Mouse (Mus musculus) urinary bladder, postnatal 10 days (tissue): Measurements from ENCODE around the gene Kcns1.

Experiments
- DNase-seq: peaks from one replicate; pipeline ENCODE4 v3.0.0; 2022; ENCODE audit warnings: low spot score

Gene Kcns1

DNA sequence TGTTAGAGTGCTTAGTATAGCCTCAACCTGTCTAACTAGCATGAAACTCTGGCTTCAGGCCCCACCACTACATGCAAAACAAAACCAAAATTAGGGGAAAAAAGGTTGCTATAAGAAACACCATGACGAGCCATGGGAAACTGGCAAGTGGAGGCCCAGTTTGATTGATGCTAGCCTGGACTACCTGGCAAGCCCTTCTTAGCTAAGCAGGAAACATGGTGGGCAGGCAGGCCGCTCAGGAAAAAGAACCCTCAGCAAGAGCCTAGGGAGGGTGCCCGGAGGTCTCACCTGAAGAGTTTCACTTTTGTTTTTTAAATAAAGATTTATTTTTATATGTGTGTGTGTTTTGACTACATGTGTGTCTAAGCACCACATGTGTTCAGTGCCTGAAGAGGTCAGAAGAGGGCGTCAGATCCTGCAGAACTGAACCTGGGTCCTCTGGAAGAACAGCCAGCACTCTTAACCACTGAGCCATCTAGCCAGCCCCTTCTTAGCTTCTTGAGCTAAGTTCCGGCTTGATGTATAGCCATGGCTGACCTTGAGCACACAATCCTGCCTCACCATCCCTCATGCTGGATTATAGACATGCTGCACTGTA is 47.6 kb downstream of the Kcns1 start:
- DNase-seq: no peak

GRCm38 (mm10) chr2:164119503-164119902 is 51.4 kb downstream of the Kcns1 start:
- DNase-seq: no peak

DNA sequence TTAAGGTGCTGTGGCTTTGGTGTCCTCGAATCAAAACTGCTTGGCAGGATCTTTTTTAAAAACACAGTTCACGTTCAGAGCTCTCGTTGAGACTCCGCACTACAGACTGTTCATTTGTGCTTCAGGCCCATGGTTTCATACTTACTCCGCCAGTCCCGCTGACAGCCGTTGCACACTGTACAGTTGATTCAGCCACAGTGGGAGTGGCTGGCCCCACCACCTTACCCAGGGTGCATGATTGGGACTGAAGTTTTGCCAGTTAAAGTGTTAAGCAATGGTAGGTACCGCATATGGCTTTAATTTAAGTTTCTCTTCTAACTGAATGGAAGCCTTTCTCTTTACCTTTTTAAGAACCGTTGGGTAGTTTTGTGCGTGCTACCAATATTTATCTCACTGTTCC is 55.4 kb downstream of the Kcns1 start:
- DNase-seq: no peak

DNA sequence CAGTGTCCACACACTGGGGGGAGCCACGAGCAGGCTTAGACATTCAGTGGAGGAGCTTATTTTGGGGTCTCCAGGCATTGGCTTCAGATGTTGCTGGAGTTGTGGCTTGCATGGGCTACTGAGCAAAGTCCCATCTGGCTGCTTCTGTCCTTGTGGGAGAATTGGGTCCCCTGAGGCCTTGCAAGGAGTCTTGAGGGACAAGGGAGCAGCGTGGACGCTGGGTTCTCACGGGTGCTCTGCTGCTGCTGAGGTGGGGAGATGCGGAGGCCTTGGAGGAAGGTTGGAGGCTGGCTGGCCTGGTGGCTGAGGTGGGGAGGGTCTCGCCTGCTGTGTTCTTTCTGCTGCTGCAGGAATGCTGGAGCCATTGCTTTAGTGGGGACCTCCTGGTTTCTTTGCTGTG is 56.9 kb downstream of the Kcns1 start:
- DNase-seq: no peak
